Comparison of ENCODE assay signal across 8 mouse cellular contexts in the genomic region with DNA sequence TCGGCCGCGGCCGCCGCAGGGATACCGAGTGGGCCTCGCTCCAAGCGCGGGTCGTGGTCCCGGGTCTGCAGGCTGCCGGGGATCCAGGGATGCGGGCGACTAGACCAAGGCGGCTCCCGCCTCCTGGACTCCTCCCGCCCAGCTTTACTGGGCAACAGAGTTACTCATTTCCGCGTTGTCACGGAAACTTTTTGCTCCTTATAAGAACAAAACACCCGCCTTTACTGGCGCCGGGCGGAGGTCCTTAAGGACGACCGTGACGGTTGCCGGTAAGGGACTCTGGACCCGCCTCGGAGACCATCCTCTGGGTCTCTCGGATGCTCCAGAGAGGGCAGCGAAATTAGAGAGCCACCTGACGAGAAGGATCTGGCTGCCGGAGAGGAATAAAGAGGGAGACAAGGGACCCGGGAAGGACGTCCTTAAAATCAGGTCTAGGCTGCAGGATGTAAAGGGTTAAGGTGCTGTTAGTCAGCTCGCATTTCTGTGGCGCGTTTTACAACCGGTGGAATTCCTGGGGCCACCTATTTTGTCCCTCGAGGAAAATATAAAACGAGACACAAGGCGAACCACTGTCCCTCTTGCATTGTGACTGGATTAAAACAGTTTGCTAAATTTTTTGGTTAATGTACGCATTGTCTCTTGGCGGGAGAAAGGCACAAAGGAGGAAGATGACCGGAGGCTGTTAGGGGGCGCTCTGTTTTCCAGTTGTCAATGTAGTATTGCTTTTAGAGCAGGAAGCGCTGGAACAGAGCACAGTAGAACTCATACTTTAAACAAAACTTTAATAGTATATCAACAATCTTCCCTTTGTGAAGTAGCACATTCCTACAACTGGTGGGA. TPM values are rescaled to one million over a fixed set of nuclear protein-coding genes. Genes with fewer than 3 reads are reported as not detected.
A peak's percentile ranks its signal among the peaks of the same experiment; 100 is the strongest.
DNase-seq lines count a peak whose midpoint lies in the region; TF ChIP-seq lines count a peak whose summit lies in the region.

Cfap43 (minus strand) TSS at position 162 of the 840 bp plus-strand sequence.
Itprip (minus strand) TSS at position 174 of the 840 bp plus-strand sequence.

- H3K27me3 ChIP-seq in megakaryocyte, embryonic 14.5 days (replicated peaks), result no peaks in the 10 kb centered on the region

- DNase-seq in NIH3T3 (ENCODE audit: low read depth), result peak; percentile 95
- peak; percentile 73 for DNase-seq in gastrocnemius, postnatal 10 days
- peak; percentile 95 for DNase-seq in induced T-regulatory cell, adult 2 months (ENCODE audit: low read depth)
- peak; percentile 33 to 39 for DNase-seq in left cerebral cortex, adult 8-10 months (ENCODE audit: low spot score in 2 of 2)
- DNase-seq in right cerebral cortex, postnatal 10 days (ENCODE audit: low spot score in 2 of 2), result peak; percentile 73 to 76
- DNase-seq in urinary bladder, postnatal 14 days (ENCODE audit: low spot score), result peak; percentile 86

- no peaks in the 10 kb centered on the region for H3K9me3 ChIP-seq in megakaryocyte, embryonic 14.5 days

- no peak within 1 kb of the TSS for H3K27ac ChIP-seq in cortical plate, adult 2 months (ENCODE audit: insufficient read depth, low read length)

- H3K4me1 ChIP-seq in cortical plate, adult 2 months (ENCODE audit: control insufficient read depth, insufficient read depth, low read length), result no peaks in the 10 kb centered on the region; the same call in 1 of the 2 replicates
- H3K4me1 ChIP-seq in megakaryocyte, embryonic 14.5 days, result peaks cover 41% of the 10 kb centered on the region

- 0 out of 2 replicates have a peak, but pooled peaks have one; percentile 12 for TF ChIP-seq CTCF in cortical plate, adult 2 months (IDR thresholded peaks at IDR 0.05; ENCODE audit: extremely low read depth, insufficient read depth, low read length)

- H3K36me3 ChIP-seq in megakaryocyte, embryonic 14.5 days (replicated peaks; ENCODE audit: low read length), result peaks cover 6% of the 10 kb centered on the region

- peak within 1 kb of the TSS; percentile 64 for H3K4me3 ChIP-seq in cortical plate, adult 2 months (ENCODE audit: insufficient read depth, low read length)
- peak within 1 kb of the TSS; percentile 99 for H3K4me3 ChIP-seq in megakaryocyte, embryonic 14.5 days (replicated peaks)

- TF ChIP-seq POLR2A in cortical plate, adult 2 months (IDR thresholded peaks at IDR 0.05; ENCODE audit: extremely low read depth, insufficient read depth, low read length), result no peak

RNA-seq across cellular contexts. Expression of gene Cfap43, which starts in this region (rescaled TPM):
- 0.44 and 0.94 TPM in 2 replicates for polyA plus RNA-seq in cortical plate, adult 2 months (2012; rRNA removed)
- not detected for total RNA-seq in gastrocnemius, postnatal 10 days (2021)
- 1 to 10 TPM in 2 of 4 experiments, under 1 TPM in 2; 0.46 to 1.2 (median 0.99) TPM for total RNA-seq in left cerebral cortex, adult 8-10 months (2022)
- polyA plus RNA-seq in megakaryocyte, embryonic 14.5 days (2012; ENCODE audit: insufficient read depth, low replicate concordance), result not detected in 2 replicates

RNA-seq across cellular contexts. Expression of gene Itprip, which starts in this region (rescaled TPM):
- polyA plus RNA-seq in cortical plate, adult 2 months (2012; rRNA removed), result 0.78 and 0.79 TPM in 2 replicates
- 1 to 10 TPM; 1.8 to 1.9 TPM for total RNA-seq in gastrocnemius, postnatal 10 days (2021)
- total RNA-seq in left cerebral cortex, adult 8-10 months (2022), result 1 to 10 TPM in 2 of 4 experiments, under 1 TPM in 2; 0.74 to 1.7 (median 1.2) TPM
- 2.1 and 2.3 TPM in 2 replicates for polyA plus RNA-seq in megakaryocyte, embryonic 14.5 days (2012; ENCODE audit: insufficient read depth, low replicate concordance)

Comparison
In these comparisons a context has a peak if more than half of its experiments do, and no peak if none do; other contexts are left out.
1. DNase-seq: peak in every context shown above with its lines; median percentile 95 in NIH3T3; 95 in induced T-regulatory cell, adult 2 months; 86 in urinary bladder, postnatal 14 days; 74 in right cerebral cortex, postnatal 10 days; 73 in gastrocnemius, postnatal 10 days; 36 in left cerebral cortex, adult 8-10 months.